Mouse (Mus musculus) limb, embryonic 12.5 days (tissue): ENCODE measurements around the gene Dgki. TPM values are rescaled to one million over a fixed set of nuclear protein-coding genes. Genes with fewer than 3 reads are reported as not detected.

Experiments
- ATAC-seq: fragments of 200-750 bp; cut with Nextera tagmentation; 2 replicates; pipeline ENCODE4 v1.8.0; 2017; ENCODE audit warnings: low read depth, moderate TSS enrichment; ENCODE audit not compliant: insufficient number of reproducible peaks, insufficient read depth, low FRiP score, low TSS enrichment
- H3K27ac ChIP-seq: fragments of 300-500 bp; sonication (generic); 2 replicates; pipeline ENCODE4 v1.5.1; 2016; ENCODE audit warnings: mild to moderate bottlenecking, moderate library complexity
- H3K27me3 ChIP-seq: fragments of 300-500 bp; sonication (generic); 2 replicates; pipeline ENCODE4 v1.6.1; 2016; ENCODE audit warnings: mild to moderate bottlenecking, moderate library complexity
- H3K36me3 ChIP-seq: fragments of 300-500 bp; sonication (generic); 2 replicates; pipeline ENCODE4 v1.6.1; 2016; ENCODE audit warnings: mild to moderate bottlenecking, moderate library complexity
- H3K4me1 ChIP-seq: fragments of 300-500 bp; sonication (generic); replicated peaks from 2 replicates; pipeline ENCODE4 v1.6.1; 2016
- H3K4me2 ChIP-seq: fragments of 300-500 bp; sonication (generic); 2 replicates; pipeline ENCODE4 v1.6.1; 2016; ENCODE audit warnings: mild to moderate bottlenecking, moderate library complexity
- H3K4me3 ChIP-seq: fragments of 300-500 bp; sonication (generic); replicated peaks from 2 replicates; pipeline ENCODE4 v1.5.1; 2016; ENCODE audit warnings: mild to moderate bottlenecking
- H3K9ac ChIP-seq: fragments of 300-500 bp; sonication (generic); replicated peaks from 2 replicates; pipeline ENCODE4 v1.6.1; 2016; ENCODE audit warnings: mild to moderate bottlenecking, moderate library complexity
- H3K9me3 ChIP-seq: fragments of 300-500 bp; sonication (generic); 2 replicates; pipeline ENCODE4 v1.6.1; 2016; ENCODE audit warnings: mild to moderate bottlenecking, moderate library complexity
- WGBS: fragments of 180-500 bp; shearing (Covaris S2); methylation state at CpG from one replicate; pipeline ENCODE4 v1.1.7; 2016; 5-methylcytosine and 5-hydroxymethylcytosine counted together
- polyA plus RNA-seq: library from polyadenylated mRNA; unstranded; fragments of >200 nt; fragmentation: Nextera tagmentation; extraction: Ambion mirVana; gene quantifications from 2 replicates; pipeline ENCODE4 v1.2.1, GENCODE M21; 2016

The Dgki gene
- polyA plus RNA-seq, 1 experiment from 2014 or later = 1.0 TPM

DNA sequence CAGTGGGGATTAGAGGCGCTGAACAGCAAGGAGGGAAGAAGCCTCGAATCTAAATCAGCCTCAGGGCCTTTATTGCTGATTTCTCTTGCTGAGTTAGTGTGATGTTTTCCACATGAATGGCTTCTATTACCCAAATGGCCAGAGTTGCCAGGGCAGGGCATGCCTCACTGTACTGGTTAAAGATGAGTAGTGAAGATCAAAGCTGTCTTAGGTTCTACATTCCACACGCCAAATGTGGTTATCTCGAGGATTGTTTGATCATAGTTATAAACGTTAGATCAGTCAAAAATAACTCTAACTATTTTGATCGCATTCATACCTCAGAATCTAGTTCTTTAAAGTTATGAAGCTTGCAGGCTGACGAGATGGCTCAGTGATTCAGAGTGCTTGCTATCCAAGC lies 59.8 kb downstream of the Dgki start:
- Histone ChIP-seq H3K36me3 (no peaks in the 10 kb centered on the region), H3K9me3 (no peaks in the 10 kb centered on the region), H3K4me2 (no peak overlapping the region), H3K4me3 (no peak overlapping the region), H3K9ac (no peak overlapping the region), H3K27ac (no peak overlapping the region), H3K27me3 (no peaks in the 10 kb centered on the region), H3K4me1 (peaks cover 4% of the 10 kb centered on the region; the same call in 1 of the 2 replicates)
- ATAC-seq = no peak
- 70% methylated on average over 7 of the region's 7 CpGs for WGBS

- Histone ChIP-seq H3K4me1 (peaks cover 4% of the 10 kb centered on the region; the same call in 1 of the 2 replicates), H3K4me2 (no peak overlapping the region), H3K27ac (no peak overlapping the region), H3K4me3 (no peak overlapping the region), H3K36me3 (no peaks in the 10 kb centered on the region), H3K9ac (no peak overlapping the region), H3K9me3 (no peaks in the 10 kb centered on the region), H3K27me3 (no peaks in the 10 kb centered on the region)
- ATAC-seq = no peak
- WGBS = 71% methylated on average over 2 of the region's 2 CpGs
These were observed 63.1 kb downstream of the Dgki start for GRCm38 (mm10) chr6:37236893-37237292.

DNA sequence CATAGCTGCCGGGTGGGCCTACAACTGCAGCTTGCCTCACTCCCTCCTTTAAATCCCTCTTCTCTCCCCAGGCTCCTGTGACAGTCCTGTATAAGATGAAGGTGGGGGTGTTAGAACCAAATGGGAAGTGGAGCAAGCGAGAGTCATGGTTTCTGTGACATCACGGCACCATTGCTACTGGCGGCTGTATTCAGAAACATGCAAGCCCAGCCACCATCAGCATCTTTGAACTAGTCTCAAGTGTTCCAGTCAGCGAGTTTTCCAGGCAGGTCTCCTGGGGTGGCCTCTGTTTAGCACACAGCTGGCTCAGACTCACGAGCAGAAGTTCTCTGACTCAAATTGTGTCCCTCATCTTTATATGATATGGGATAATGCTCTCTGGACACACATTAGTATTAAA lies 68.8 kb downstream of the Dgki start:
- H3K4me2 ChIP-seq = no peak overlapping the region
- H3K9me3 ChIP-seq = no peaks in the 10 kb centered on the region
- no peak overlapping the region for H3K27ac ChIP-seq
- WGBS = 57% methylated on average over 6 of the region's 6 CpGs
- no peaks in the 10 kb centered on the region for H3K36me3 ChIP-seq
- H3K27me3 ChIP-seq = no peaks in the 10 kb centered on the region
- no peak for ATAC-seq
- H3K4me1 ChIP-seq = peaks cover 4% of the 10 kb centered on the region; the same call in 1 of the 2 replicates
- H3K4me3 ChIP-seq = no peak overlapping the region
- no peak overlapping the region for H3K9ac ChIP-seq

DNA sequence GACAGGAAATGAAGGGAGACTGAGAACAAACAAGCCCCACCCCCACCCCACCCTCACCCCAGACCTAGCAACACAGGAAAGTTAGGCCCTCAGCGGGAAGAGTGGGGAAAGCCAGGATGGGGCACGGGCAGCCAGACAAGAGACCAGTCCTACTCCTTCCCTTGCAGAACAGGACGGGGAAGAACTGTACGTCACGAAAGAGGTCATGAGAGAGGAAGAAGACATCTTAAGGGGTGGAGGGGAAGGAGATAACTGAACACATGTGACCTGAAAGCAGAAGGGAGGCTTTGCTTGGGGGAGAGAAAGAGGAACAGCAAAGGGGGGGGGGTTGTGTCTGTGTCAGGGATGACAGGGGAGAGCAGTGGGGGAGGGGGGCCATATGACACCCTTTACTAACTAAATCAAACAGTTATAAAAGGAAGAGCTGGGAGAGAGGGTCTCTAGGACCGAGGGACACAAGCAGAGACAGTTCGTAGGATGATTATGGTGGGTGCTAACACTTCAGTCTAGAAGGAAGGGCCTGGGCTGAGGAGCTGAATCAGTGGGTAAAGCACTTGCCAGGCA lies 77.0 kb downstream of the Dgki start:
- WGBS = 48% methylated on average over 7 of the region's 7 CpGs
- Histone ChIP-seq H3K4me1 (peaks cover 21% of the 10 kb centered on the region), H3K4me2 (no peak overlapping the region), H3K4me3 (no peak overlapping the region), H3K36me3 (no peaks in the 10 kb centered on the region), H3K27ac (no peak overlapping the region), H3K27me3 (no peaks in the 10 kb centered on the region), H3K9ac (no peak overlapping the region), H3K9me3 (no peaks in the 10 kb centered on the region)
- ATAC-seq = no peak

GRCm38 (mm10) chr6:37222016-37222415 lies 78.0 kb downstream of the Dgki start:
- H3K4me3 ChIP-seq = no peak overlapping the region
- no peak overlapping the region for H3K9ac ChIP-seq
- peaks cover 22% of the 10 kb centered on the region for H3K4me1 ChIP-seq
- H3K27me3 ChIP-seq = no peaks in the 10 kb centered on the region
- ATAC-seq = no peak
- no peaks in the 10 kb centered on the region for H3K36me3 ChIP-seq
- 62% methylated on average over 6 of the region's 6 CpGs for WGBS
- H3K9me3 ChIP-seq = no peaks in the 10 kb centered on the region
- no peak overlapping the region for H3K27ac ChIP-seq
- H3K4me2 ChIP-seq = no peak overlapping the region

GRCm38 (mm10) chr6:37219110-37219509 lies 80.9 kb downstream of the Dgki start:
- no peak for ATAC-seq
- H3K4me1 ChIP-seq = peaks cover 43% of the 10 kb centered on the region
- no peak overlapping the region for H3K4me3 ChIP-seq
- 77% methylated on average over 4 of the region's 4 CpGs for WGBS
- no peak overlapping the region for H3K4me2 ChIP-seq
- no peaks in the 10 kb centered on the region for H3K27me3 ChIP-seq
- H3K27ac ChIP-seq = no peak overlapping the region
- H3K9ac ChIP-seq = no peak overlapping the region
- no peaks in the 10 kb centered on the region for H3K9me3 ChIP-seq
- H3K36me3 ChIP-seq = no peaks in the 10 kb centered on the region

GRCm38 (mm10) chr6:37216342-37216763 lies 83.6 kb downstream of the Dgki start:
- no peaks in the 10 kb centered on the region for H3K27me3 ChIP-seq
- 41% methylated on average over 4 of the region's 4 CpGs for WGBS
- ATAC-seq = no peak
- no peak overlapping the region for H3K4me2 ChIP-seq
- no peaks in the 10 kb centered on the region for H3K9me3 ChIP-seq
- H3K36me3 ChIP-seq = no peaks in the 10 kb centered on the region
- peaks cover 57% of the 10 kb centered on the region for H3K4me1 ChIP-seq
- H3K9ac ChIP-seq = no peak overlapping the region
- H3K27ac ChIP-seq = peak overlapping the region; percentile 51
- no peak overlapping the region for H3K4me3 ChIP-seq

GRCm38 (mm10) chr6:37215655-37216054 lies 84.3 kb downstream of the Dgki start:
- Histone ChIP-seq H3K27me3 (no peaks in the 10 kb centered on the region), H3K9me3 (no peaks in the 10 kb centered on the region), H3K9ac (0 out of 2 replicates have a peak overlapping the region, but pooled peaks have one; percentile 3), H3K27ac (no peak overlapping the region), H3K4me3 (no peak overlapping the region), H3K4me2 (no peak overlapping the region), H3K4me1 (peaks cover 59% of the 10 kb centered on the region), H3K36me3 (no peaks in the 10 kb centered on the region)
- WGBS = 34% methylated on average over 10 of the region's 10 CpGs
- no peak for ATAC-seq

DNA sequence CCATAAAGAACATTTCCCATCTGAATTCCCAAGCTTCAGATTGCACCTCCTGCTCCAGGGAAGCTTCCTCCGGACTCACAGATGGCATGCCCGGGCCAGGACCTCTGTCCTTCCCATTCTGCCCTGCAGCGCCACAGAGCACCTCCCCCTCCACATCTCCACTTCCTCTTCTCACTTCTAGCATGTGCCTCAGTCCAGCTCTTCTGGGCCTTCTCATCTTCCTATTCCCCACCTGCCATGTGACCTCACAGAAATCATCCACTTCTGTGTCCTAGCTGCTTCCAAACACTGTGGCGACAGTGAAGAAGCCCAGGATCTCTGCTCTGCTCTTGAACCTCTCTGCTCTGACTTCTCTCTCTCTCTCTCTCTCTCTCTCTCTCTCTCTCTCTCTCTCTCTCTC lies 87.1 kb downstream of the Dgki start:
- H3K27me3 ChIP-seq = no peaks in the 10 kb centered on the region
- no peak for ATAC-seq
- peaks cover 48% of the 10 kb centered on the region for H3K4me1 ChIP-seq
- no peaks in the 10 kb centered on the region for H3K9me3 ChIP-seq
- no peaks in the 10 kb centered on the region for H3K36me3 ChIP-seq
- H3K4me2 ChIP-seq = no peak overlapping the region
- H3K9ac ChIP-seq = no peak overlapping the region
- no peak overlapping the region for H3K4me3 ChIP-seq
- WGBS = 49% methylated on average over 4 of the region's 4 CpGs
- H3K27ac ChIP-seq = peak overlapping the region; percentile 87

- no peaks in the 10 kb centered on the region for H3K27me3 ChIP-seq
- H3K4me2 ChIP-seq = no peak overlapping the region
- WGBS = 44% methylated on average over 9 of the region's 9 CpGs
- no peak overlapping the region for H3K4me3 ChIP-seq
- no peaks in the 10 kb centered on the region for H3K36me3 ChIP-seq
- H3K9me3 ChIP-seq = no peaks in the 10 kb centered on the region
- H3K4me1 ChIP-seq = peaks cover 43% of the 10 kb centered on the region
- H3K27ac ChIP-seq = peak overlapping the region; percentile 87
- H3K9ac ChIP-seq = no peak overlapping the region
- ATAC-seq = 0 out of 2 replicates have a peak, but pooled peaks have one; percentile 26
These were observed 88.3 kb downstream of the Dgki start for GRCm38 (mm10) chr6:37211545-37212247.

GRCm38 (mm10) chr6:37202901-37203300 lies 97.1 kb downstream of the Dgki start:
- Histone ChIP-seq H3K36me3 (no peaks in the 10 kb centered on the region), H3K4me3 (no peak overlapping the region), H3K4me2 (no peak overlapping the region), H3K9me3 (no peaks in the 10 kb centered on the region), H3K27ac (no peak overlapping the region), H3K9ac (no peak overlapping the region), H3K27me3 (no peaks in the 10 kb centered on the region), H3K4me1 (peaks cover under 1% of the 10 kb centered on the region)
- WGBS = 60% methylated on average over 4 of the region's 4 CpGs
- ATAC-seq = no peak

GRCm38 (mm10) chr6:37200840-37201239 lies 99.1 kb downstream of the Dgki start:
- Histone ChIP-seq H3K9me3 (no peaks in the 10 kb centered on the region), H3K4me1 (peaks cover 4% of the 10 kb centered on the region), H3K27me3 (no peaks in the 10 kb centered on the region), H3K4me3 (no peak overlapping the region), H3K36me3 (no peaks in the 10 kb centered on the region), H3K4me2 (no peak overlapping the region), H3K27ac (no peak overlapping the region), H3K9ac (no peak overlapping the region)
- 91% methylated on average over 5 of the region's 5 CpGs for WGBS
- ATAC-seq = no peak
